Mouse (Mus musculus): ENCODE measurements at regions not wholly inside any gene's neighbourhood (a gene's known extent, or its start where the extent isn't known, plus 50 kb on each side); places are given as distances from the start of the nearest gene placed in this dataset.

DNA sequence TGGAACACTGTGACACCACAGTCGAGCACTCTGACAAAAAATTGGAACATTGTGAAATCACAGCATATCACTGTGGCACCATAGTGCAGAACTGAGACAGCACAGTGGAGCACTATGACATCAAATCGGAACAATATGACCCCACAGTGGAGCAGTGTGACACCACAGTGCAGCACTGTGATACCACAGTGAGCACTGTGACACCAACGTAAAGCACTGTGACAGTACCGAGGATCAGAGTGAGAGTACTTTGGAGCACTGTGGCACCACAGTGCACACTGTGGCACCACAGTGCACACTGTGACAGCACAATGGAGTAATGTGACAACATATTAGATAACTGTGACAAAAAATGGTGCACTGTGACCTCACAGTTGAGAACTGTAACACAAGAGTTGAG lies 2749.4 kb upstream of the Gm8797 start:
- no peak for TF ChIP-seq EP300 (IDR thresholded peaks at IDR 0.05; ENCODE audit: low read depth)
- TF ChIP-seq CTCF (IDR thresholded peaks at IDR 0.05; ENCODE audit: low read depth): no peak
